Mouse (Mus musculus): Measurements from ENCODE around the gene Hao2. TPM values are rescaled to one million over a fixed set of nuclear protein-coding genes. Genes with fewer than 3 reads are reported as not detected.

Hao2 gene
- polyA plus RNA-seq, 1 experiment from 2014 or later, result not detected

- no peak overlapping the region for H3K4me2 ChIP-seq (ENCODE audit: low read length)
- H3K27ac ChIP-seq (ENCODE audit: low read depth, low read length), result no peak overlapping the region
- H3K9me3 ChIP-seq (ENCODE audit: control insufficient read depth, low read length), result no peaks in the 10 kb centered on the region
- H3K36me3 ChIP-seq (ENCODE audit: control insufficient read depth, insufficient read depth, low read length), result no peaks in the 10 kb centered on the region
- H3K27me3 ChIP-seq (replicated peaks; ENCODE audit: control insufficient read depth, insufficient read depth, low read length), result no peaks in the 10 kb centered on the region
- 72% methylated on average over 6 of the region's 6 CpGs for WGBS
- no peak for ATAC-seq
- H3K4me1 ChIP-seq (ENCODE audit: control insufficient read depth, insufficient read depth, low read depth, low read length), result no peaks in the 10 kb centered on the region
- H3K9ac ChIP-seq (ENCODE audit: low read depth, low read length), result no peak overlapping the region
- no peak overlapping the region for H3K4me3 ChIP-seq (ENCODE audit: low read length)
Measured at GRCm38 (mm10) chr3:98880216-98880615, 12.8 kb downstream of the Hao2 start.

- Histone ChIP-seq H3K9ac (ENCODE audit: low read depth, low read length) (no peak overlapping the region), H3K4me2 (ENCODE audit: low read length) (no peak overlapping the region), H3K27me3 (replicated peaks; ENCODE audit: control insufficient read depth, insufficient read depth, low read length) (no peaks in the 10 kb centered on the region), H3K36me3 (ENCODE audit: control insufficient read depth, insufficient read depth, low read length) (no peaks in the 10 kb centered on the region), H3K4me1 (ENCODE audit: control insufficient read depth, insufficient read depth, low read depth, low read length) (no peaks in the 10 kb centered on the region), H3K9me3 (ENCODE audit: control insufficient read depth, low read length) (no peaks in the 10 kb centered on the region), H3K4me3 (ENCODE audit: low read length) (no peak overlapping the region), H3K27ac (ENCODE audit: low read depth, low read length) (no peak overlapping the region)
- WGBS, result 92% methylated on average over 2 of the region's 2 CpGs
- ATAC-seq, result no peak
Measured at GRCm38 (mm10) chr3:98868219-98868618, 24.8 kb downstream of the Hao2 start.

- WGBS, result 91% methylated on average over 1 of the region's 1 CpGs
- Histone ChIP-seq H3K27ac (ENCODE audit: low read depth, low read length) (no peak overlapping the region), H3K4me2 (ENCODE audit: low read length) (no peak overlapping the region), H3K9me3 (ENCODE audit: control insufficient read depth, low read length) (no peaks in the 10 kb centered on the region), H3K27me3 (replicated peaks; ENCODE audit: control insufficient read depth, insufficient read depth, low read length) (no peaks in the 10 kb centered on the region), H3K4me1 (ENCODE audit: control insufficient read depth, insufficient read depth, low read depth, low read length) (no peaks in the 10 kb centered on the region), H3K36me3 (ENCODE audit: control insufficient read depth, insufficient read depth, low read length) (no peaks in the 10 kb centered on the region), H3K9ac (ENCODE audit: low read depth, low read length) (no peak overlapping the region), H3K4me3 (ENCODE audit: low read length) (no peak overlapping the region)
- ATAC-seq, result no peak
Measured at GRCm38 (mm10) chr3:98862800-98863199, 30.2 kb downstream of the Hao2 start.

GRCm38 (mm10) chr3:98859576-98859975 is 33.5 kb downstream of the Hao2 start, which contains the start of gene Hsd3b1:
Hsd3b1 (minus strand) TSS chr3:98859794.
- WGBS, result 94% methylated on average over 3 of the region's 3 CpGs
- no peaks in the 10 kb centered on the region for H3K9me3 ChIP-seq (ENCODE audit: control insufficient read depth, low read length)
- H3K9ac ChIP-seq (ENCODE audit: low read depth, low read length), result no peak within 1 kb of the TSS
- no peaks in the 10 kb centered on the region for H3K4me1 ChIP-seq (ENCODE audit: control insufficient read depth, insufficient read depth, low read depth, low read length)
- H3K27ac ChIP-seq (ENCODE audit: low read depth, low read length), result no peak within 1 kb of the TSS
- no peak within 1 kb of the TSS for H3K4me2 ChIP-seq (ENCODE audit: low read length)
- H3K36me3 ChIP-seq (ENCODE audit: control insufficient read depth, insufficient read depth, low read length), result no peaks in the 10 kb centered on the region
- no peak within 1 kb of the TSS for H3K4me3 ChIP-seq (ENCODE audit: low read length)
- no peaks in the 10 kb centered on the region for H3K27me3 ChIP-seq (replicated peaks; ENCODE audit: control insufficient read depth, insufficient read depth, low read length)
- no peak for ATAC-seq

GRCm38 (mm10) chr3:98858051-98858450 is 35.0 kb downstream of the Hao2 start:
- no peak overlapping the region for H3K4me2 ChIP-seq (ENCODE audit: low read length)
- H3K4me1 ChIP-seq (ENCODE audit: control insufficient read depth, insufficient read depth, low read depth, low read length), result no peaks in the 10 kb centered on the region
- no peaks in the 10 kb centered on the region for H3K27me3 ChIP-seq (replicated peaks; ENCODE audit: control insufficient read depth, insufficient read depth, low read length)
- H3K4me3 ChIP-seq (ENCODE audit: low read length), result no peak overlapping the region
- WGBS, result 85% methylated on average over 2 of the region's 2 CpGs
- ATAC-seq, result no peak
- no peak overlapping the region for H3K9ac ChIP-seq (ENCODE audit: low read depth, low read length)
- no peak overlapping the region for H3K27ac ChIP-seq (ENCODE audit: low read depth, low read length)
- no peaks in the 10 kb centered on the region for H3K36me3 ChIP-seq (ENCODE audit: control insufficient read depth, insufficient read depth, low read length)
- no peaks in the 10 kb centered on the region for H3K9me3 ChIP-seq (ENCODE audit: control insufficient read depth, low read length)

- H3K4me1 ChIP-seq (ENCODE audit: control insufficient read depth, insufficient read depth, low read depth, low read length), result no peaks in the 10 kb centered on the region
- no peak overlapping the region for H3K4me3 ChIP-seq (ENCODE audit: low read length)
- 82% methylated on average over 1 of the region's 1 CpGs for WGBS
- no peaks in the 10 kb centered on the region for H3K36me3 ChIP-seq (ENCODE audit: control insufficient read depth, insufficient read depth, low read length)
- no peak overlapping the region for H3K27ac ChIP-seq (ENCODE audit: low read depth, low read length)
- H3K9ac ChIP-seq (ENCODE audit: low read depth, low read length), result no peak overlapping the region
- no peaks in the 10 kb centered on the region for H3K27me3 ChIP-seq (replicated peaks; ENCODE audit: control insufficient read depth, insufficient read depth, low read length)
- no peaks in the 10 kb centered on the region for H3K9me3 ChIP-seq (ENCODE audit: control insufficient read depth, low read length)
- no peak overlapping the region for H3K4me2 ChIP-seq (ENCODE audit: low read length)
- no peak for ATAC-seq
Measured at GRCm38 (mm10) chr3:98856892-98857291, 36.1 kb downstream of the Hao2 start.

GRCm38 (mm10) chr3:98855160-98855559 is 37.9 kb downstream of the Hao2 start:
- H3K27ac ChIP-seq (ENCODE audit: low read depth, low read length), result no peak overlapping the region
- ATAC-seq, result no peak
- H3K27me3 ChIP-seq (replicated peaks; ENCODE audit: control insufficient read depth, insufficient read depth, low read length), result no peaks in the 10 kb centered on the region
- WGBS, result 89% methylated on average over 3 of the region's 3 CpGs
- no peaks in the 10 kb centered on the region for H3K4me1 ChIP-seq (ENCODE audit: control insufficient read depth, insufficient read depth, low read depth, low read length)
- no peak overlapping the region for H3K4me3 ChIP-seq (ENCODE audit: low read length)
- no peak overlapping the region for H3K4me2 ChIP-seq (ENCODE audit: low read length)
- H3K9me3 ChIP-seq (ENCODE audit: control insufficient read depth, low read length), result no peaks in the 10 kb centered on the region
- H3K9ac ChIP-seq (ENCODE audit: low read depth, low read length), result no peak overlapping the region
- H3K36me3 ChIP-seq (ENCODE audit: control insufficient read depth, insufficient read depth, low read length), result no peaks in the 10 kb centered on the region

- H3K4me1 ChIP-seq (ENCODE audit: control insufficient read depth, insufficient read depth, low read depth, low read length), result no peaks in the 10 kb centered on the region
- 32% methylated on average over 1 of the region's 1 CpGs for WGBS
- H3K4me3 ChIP-seq (ENCODE audit: low read length), result no peak overlapping the region
- H3K36me3 ChIP-seq (ENCODE audit: control insufficient read depth, insufficient read depth, low read length), result no peaks in the 10 kb centered on the region
- no peak overlapping the region for H3K27ac ChIP-seq (ENCODE audit: low read depth, low read length)
- H3K9ac ChIP-seq (ENCODE audit: low read depth, low read length), result no peak overlapping the region
- no peaks in the 10 kb centered on the region for H3K27me3 ChIP-seq (replicated peaks; ENCODE audit: control insufficient read depth, insufficient read depth, low read length)
- ATAC-seq, result no peak
- H3K4me2 ChIP-seq (ENCODE audit: low read length), result no peak overlapping the region
- no peaks in the 10 kb centered on the region for H3K9me3 ChIP-seq (ENCODE audit: control insufficient read depth, low read length)
Measured at GRCm38 (mm10) chr3:98853685-98854084, 39.4 kb downstream of the Hao2 start.

- ATAC-seq, result no peak
- H3K27me3 ChIP-seq (replicated peaks; ENCODE audit: control insufficient read depth, insufficient read depth, low read length), result no peaks in the 10 kb centered on the region
- H3K9ac ChIP-seq (ENCODE audit: low read depth, low read length), result no peak overlapping the region
- no peaks in the 10 kb centered on the region for H3K36me3 ChIP-seq (ENCODE audit: control insufficient read depth, insufficient read depth, low read length)
- no peaks in the 10 kb centered on the region for H3K9me3 ChIP-seq (ENCODE audit: control insufficient read depth, low read length)
- H3K4me3 ChIP-seq (ENCODE audit: low read length), result no peak overlapping the region
- no peak overlapping the region for H3K4me2 ChIP-seq (ENCODE audit: low read length)
- H3K4me1 ChIP-seq (ENCODE audit: control insufficient read depth, insufficient read depth, low read depth, low read length), result no peaks in the 10 kb centered on the region
- H3K27ac ChIP-seq (ENCODE audit: low read depth, low read length), result no peak overlapping the region
- WGBS, result 92% methylated on average over 3 of the region's 3 CpGs
Measured at GRCm38 (mm10) chr3:98853051-98853450, 40.0 kb downstream of the Hao2 start.

GRCm38 (mm10) chr3:98852631-98853030 is 40.4 kb downstream of the Hao2 start:
- H3K9me3 ChIP-seq (ENCODE audit: control insufficient read depth, low read length), result no peaks in the 10 kb centered on the region
- H3K4me1 ChIP-seq (ENCODE audit: control insufficient read depth, insufficient read depth, low read depth, low read length), result no peaks in the 10 kb centered on the region
- no peaks in the 10 kb centered on the region for H3K36me3 ChIP-seq (ENCODE audit: control insufficient read depth, insufficient read depth, low read length)
- H3K27me3 ChIP-seq (replicated peaks; ENCODE audit: control insufficient read depth, insufficient read depth, low read length), result no peaks in the 10 kb centered on the region
- H3K9ac ChIP-seq (ENCODE audit: low read depth, low read length), result no peak overlapping the region
- no peak overlapping the region for H3K4me2 ChIP-seq (ENCODE audit: low read length)
- ATAC-seq, result no peak
- no peak overlapping the region for H3K4me3 ChIP-seq (ENCODE audit: low read length)
- no peak overlapping the region for H3K27ac ChIP-seq (ENCODE audit: low read depth, low read length)
- WGBS, result 88% methylated on average over 6 of the region's 6 CpGs
